Mouse (Mus musculus) testis, adult 2 months (tissue): ENCODE results near the gene Pigk. TPM values are rescaled to one million over a fixed set of nuclear protein-coding genes. Genes with fewer than 3 reads are reported as not detected.

Experiments
- H3K27ac ChIP-seq: fragments of 200-500 bp; 2 replicates; pipeline ENCODE4 v1.5.1; 2012; ENCODE audit warnings: low read depth, low read length; ENCODE audit not compliant: control insufficient read depth, insufficient read depth
- H3K27me3 ChIP-seq: fragments of 200-500 bp; 2 replicates; pipeline ENCODE4 v1.6.1; 2012; ENCODE audit warnings: mild to moderate bottlenecking, low read length, moderate library complexity; ENCODE audit not compliant: control insufficient read depth, insufficient read depth
- H3K36me3 ChIP-seq: fragments of 200-500 bp; 2 replicates; pipeline ENCODE4 v1.6.1; 2012; ENCODE audit warnings: mild to moderate bottlenecking, low read length; ENCODE audit not compliant: control insufficient read depth, insufficient read depth
- H3K4me1 ChIP-seq: fragments of 200-500 bp; 2 replicates; pipeline ENCODE4 v1.6.1; 2012; ENCODE audit warnings: low read length; ENCODE audit not compliant: control insufficient read depth, insufficient read depth
- H3K4me3 ChIP-seq: fragments of 200-500 bp; 2 replicates; pipeline ENCODE4 v1.5.1; 2012; ENCODE audit warnings: low read depth, mild to moderate bottlenecking, low read length, moderate library complexity, mixed read lengths; ENCODE audit not compliant: control insufficient read depth
- CTCF ChIP-seq: fragments of 200-500 bp; IDR thresholded peaks from 2 replicates; pipeline ENCODE4 v1.5.1; 2012; ENCODE audit warnings: low read depth, mild to moderate bottlenecking, inconsistent platforms, low read length, moderate library complexity; ENCODE audit not compliant: control insufficient read depth, insufficient read depth, insufficient replicate concordance
- POLR2A ChIP-seq: fragments of 200-500 bp; IDR thresholded peaks from 2 replicates; pipeline ENCODE4 v1.6.1; 2012; ENCODE audit warnings: low read depth, mild to moderate bottlenecking, inconsistent platforms, low read length, moderate library complexity; ENCODE audit not compliant: control insufficient read depth
- polyA plus RNA-seq: library from polyadenylated mRNA; depleted of rRNA; stranded (reverse); fragments of >200 nt; gene quantifications from 2 replicates; pipeline ENCODE4 v1.2.3, GENCODE M21; 2012

The Pigk gene
- polyA plus RNA-seq, 1 experiment: 34.6 TPM

- no peak for TF ChIP-seq CTCF
- TF ChIP-seq POLR2A: no peak
- Histone ChIP-seq H3K36me3 (no peaks in the 10 kb centered on the region), H3K27ac (no peak overlapping the region), H3K4me1 (peaks cover 8% of the 10 kb centered on the region), H3K27me3 (no peaks in the 10 kb centered on the region), H3K4me3 (no peak overlapping the region)
These were observed 217.5 kb downstream of the Pigk start for GRCm38 (mm10) chr3:152931354-152931753.

- Histone ChIP-seq H3K4me3 (no peak overlapping the region), H3K27me3 (no peaks in the 10 kb centered on the region), H3K27ac (no peak overlapping the region), H3K36me3 (no peaks in the 10 kb centered on the region), H3K4me1 (peaks cover 8% of the 10 kb centered on the region)
- TF ChIP-seq POLR2A (no peak), CTCF (no peak)
These were observed 218.2 kb downstream of the Pigk start for GRCm38 (mm10) chr3:152932096-152932495.

- H3K27me3 ChIP-seq: no peaks in the 10 kb centered on the region
- H3K27ac ChIP-seq: no peak overlapping the region
- peaks cover 8% of the 10 kb centered on the region for H3K4me1 ChIP-seq
- no peaks in the 10 kb centered on the region for H3K36me3 ChIP-seq
- no peak overlapping the region for H3K4me3 ChIP-seq
- TF ChIP-seq POLR2A (no peak), CTCF (no peak)
These were observed 218.6 kb downstream of the Pigk start for GRCm38 (mm10) chr3:152932544-152932943.

DNA sequence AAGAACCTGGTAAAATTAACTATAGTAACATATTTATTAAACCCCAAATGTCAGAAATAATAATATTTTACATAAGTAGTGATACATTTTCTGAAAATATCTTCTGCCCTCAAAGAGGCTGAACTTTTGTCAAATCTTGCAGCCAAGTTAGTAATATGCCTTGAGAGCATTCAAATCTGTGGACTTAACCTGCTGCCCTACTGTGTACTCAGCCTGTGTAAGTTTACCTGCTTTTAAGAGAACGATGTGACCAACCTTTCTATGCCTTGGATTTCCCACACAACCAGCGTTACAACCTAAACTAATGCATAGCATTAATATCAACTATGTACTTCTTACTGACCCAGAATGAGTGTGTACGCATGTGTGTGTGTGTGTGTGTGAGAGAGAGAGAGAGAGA lies 219.8 kb downstream of the Pigk start:
- TF ChIP-seq CTCF (no peak), POLR2A (no peak)

DNA sequence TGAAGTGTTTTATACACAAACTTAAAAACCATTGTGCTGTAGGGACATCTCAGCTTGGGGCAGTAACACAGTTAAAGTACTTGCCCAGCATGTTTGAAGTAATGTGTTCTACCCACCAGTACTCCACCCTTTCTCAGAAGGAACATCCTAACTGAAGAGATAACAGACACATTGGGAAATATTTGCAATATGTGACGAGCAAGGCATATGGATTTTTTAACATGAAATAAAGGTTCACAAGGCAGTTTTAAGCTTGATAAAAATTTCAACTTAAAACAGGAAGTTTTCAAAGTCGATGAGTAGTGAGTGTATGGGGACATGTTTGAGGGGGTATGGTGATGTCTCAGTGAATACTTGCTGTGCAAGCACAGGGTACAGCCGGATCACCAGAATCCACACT lies 222.4 kb downstream of the Pigk start:
- no peaks in the 10 kb centered on the region for H3K27me3 ChIP-seq
- H3K4me3 ChIP-seq: no peak overlapping the region
- no peak overlapping the region for H3K27ac ChIP-seq
- TF ChIP-seq POLR2A (no peak), CTCF (no peak)
- no peaks in the 10 kb centered on the region for H3K4me1 ChIP-seq
- no peaks in the 10 kb centered on the region for H3K36me3 ChIP-seq

More for the DNA sequence above, 219.8 kb downstream of the Pigk start:
- H3K36me3 ChIP-seq: no peaks in the 10 kb centered on the region
- no peak overlapping the region for H3K4me3 ChIP-seq
- peaks cover 8% of the 10 kb centered on the region for H3K4me1 ChIP-seq
- H3K27ac ChIP-seq: no peak overlapping the region
- H3K27me3 ChIP-seq: no peaks in the 10 kb centered on the region

DNA sequence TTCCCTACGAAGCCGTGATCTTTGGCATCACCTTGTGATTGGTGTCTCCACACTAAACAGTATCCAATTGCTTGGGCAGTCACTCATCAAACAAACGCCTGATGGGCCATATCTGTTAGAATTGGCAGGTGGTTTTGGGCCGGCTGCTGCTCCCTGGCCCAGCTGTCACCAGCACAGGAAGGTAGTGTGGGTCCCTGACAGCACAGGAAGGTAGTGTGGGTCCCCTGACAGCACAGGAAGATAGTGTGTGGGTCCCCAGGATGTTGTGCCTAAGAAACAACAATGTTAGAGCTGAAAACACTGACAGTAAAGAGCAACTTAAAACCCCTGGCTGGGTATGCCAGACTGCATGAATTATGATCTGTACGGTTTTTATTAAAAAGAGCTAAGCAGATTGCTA lies 227.8 kb downstream of the Pigk start:
- Histone ChIP-seq H3K27me3 (no peaks in the 10 kb centered on the region), H3K36me3 (no peaks in the 10 kb centered on the region), H3K27ac (no peak overlapping the region), H3K4me1 (no peaks in the 10 kb centered on the region), H3K4me3 (no peak overlapping the region)
- TF ChIP-seq POLR2A: no peak
- no peak for TF ChIP-seq CTCF

DNA sequence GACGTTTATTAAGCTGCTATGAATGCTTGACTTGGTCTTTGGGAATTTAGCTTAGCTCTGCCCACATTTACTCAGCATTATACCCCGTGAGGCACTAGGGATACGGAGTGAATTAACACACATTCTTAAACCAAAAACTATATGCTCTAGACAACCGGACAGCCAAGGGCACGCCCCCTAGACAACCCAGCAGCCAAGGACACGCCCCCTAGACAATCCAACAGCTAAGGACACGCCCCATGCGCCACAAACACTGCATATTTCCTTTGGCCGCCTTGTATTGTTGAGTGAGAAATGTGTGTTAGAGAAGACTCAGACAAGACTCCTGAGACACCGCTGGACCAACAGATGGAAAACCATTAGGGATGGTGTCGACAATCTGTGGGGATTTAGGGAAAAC lies 229.1 kb downstream of the Pigk start:
- TF ChIP-seq POLR2A (no peak), CTCF (no peak)
- H3K27me3 ChIP-seq: no peaks in the 10 kb centered on the region
- H3K27ac ChIP-seq: no peak overlapping the region

GRCm38 (mm10) chr3:152944766-152945165 lies 230.9 kb downstream of the Pigk start:
- Histone ChIP-seq H3K36me3 (no peaks in the 10 kb centered on the region), H3K4me1 (no peaks in the 10 kb centered on the region; the same call in 1 of the 2 replicates), H3K27me3 (no peaks in the 10 kb centered on the region), H3K4me3 (no peak overlapping the region), H3K27ac (no peak overlapping the region)
- no peak for TF ChIP-seq POLR2A
- no peak for TF ChIP-seq CTCF

More for the DNA sequence above, 229.1 kb downstream of the Pigk start:
- Histone ChIP-seq H3K36me3 (no peaks in the 10 kb centered on the region), H3K4me1 (no peaks in the 10 kb centered on the region), H3K4me3 (peak overlapping the region; percentile 45)
